Mouse (Mus musculus) liver, adult 2 months (tissue): Measurements from ENCODE around the gene Gm20388.

ENCODE experiments used
- CTCF ChIP-seq: fragments of 200-500 bp; IDR thresholded peaks from 2 replicates; pipeline ENCODE4 v1.5.1; 2011; ENCODE audit warnings: low read depth, low read length, control low read depth
- POLR2A ChIP-seq: fragments of 200-500 bp; IDR thresholded peaks from 2 replicates; pipeline ENCODE4 v1.6.1; 2011; ENCODE audit warnings: low read length, control low read depth; ENCODE audit not compliant: insufficient read depth; ENCODE audit errors: extremely low read depth

DNA sequence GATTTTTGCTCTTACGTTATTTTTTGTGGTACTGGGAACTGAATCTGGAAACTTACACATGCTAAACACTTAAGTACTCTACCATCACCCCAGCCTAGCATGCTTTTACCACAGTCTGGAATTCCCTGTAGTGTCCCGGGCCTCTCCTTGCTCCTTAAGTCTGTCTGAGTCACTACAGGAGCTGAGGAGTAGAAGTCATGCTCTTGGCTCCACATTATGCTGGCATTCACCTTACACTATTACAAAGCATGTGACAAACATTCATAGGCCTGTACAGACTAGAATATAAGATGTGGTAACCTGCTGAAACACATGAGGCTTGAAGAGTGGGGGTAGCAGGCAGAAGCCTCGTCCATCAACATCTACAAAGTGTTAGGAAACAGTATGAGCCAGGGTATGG lies 3112.1 kb downstream of the Gm20388 start:
- TF ChIP-seq CTCF (no peak), POLR2A (no peak)
